Mouse (Mus musculus) neural tube, embryonic 11.5 days (tissue): ENCODE measurements around the gene AC141477.1. TPM values are rescaled to one million over a fixed set of nuclear protein-coding genes. Genes with fewer than 3 reads are reported as not detected.

Source experiments
- polyA plus RNA-seq: library from polyadenylated mRNA; unstranded; fragments of >200 nt; fragmentation: Nextera tagmentation; extraction: Ambion mirVana; gene quantifications from 2 replicates; pipeline ENCODE4 v1.2.1, GENCODE M21; 2014

Gene AC141477.1
- polyA plus RNA-seq, 1 experiment from 2014 or later = not detected

Other genes with a start within 250 kb of the AC141477.1 start
- 106 and 116 TPM in 2 replicates for gene Prmt2, start 202.6 kb downstream of the AC141477.1 start, polyA plus RNA-seq
- 0.22 and 0.36 TPM in 2 replicates for gene S100b, start 186.6 kb downstream of the AC141477.1 start, polyA plus RNA-seq
- 4.3 and 4.7 TPM in 2 replicates for gene Dip2a, start 95.2 kb downstream of the AC141477.1 start, polyA plus RNA-seq
- 15.6 and 16.9 TPM in 2 replicates for gene Pcnt, start 2.3 kb upstream of the AC141477.1 start, polyA plus RNA-seq
- gene 2610028H24Rik, start 8.6 kb upstream of the AC141477.1 start, polyA plus RNA-seq = not detected in 2 replicates
- gene Mcm3ap, start 28.5 kb upstream of the AC141477.1 start, polyA plus RNA-seq = 75.1 and 79.7 TPM in 2 replicates
- 5.6 and 5.9 TPM in 2 replicates for gene Ybey, start 28.7 kb upstream of the AC141477.1 start, polyA plus RNA-seq
- 47.9 and 60.9 TPM in 2 replicates for gene Lss, start 91.1 kb upstream of the AC141477.1 start, polyA plus RNA-seq
- not detected in 2 replicates for gene Spatc1l, start 121.8 kb upstream of the AC141477.1 start, polyA plus RNA-seq
- gene Ftcd, start 135.2 kb upstream of the AC141477.1 start, polyA plus RNA-seq = not detected in 2 replicates
- 10.3 and 11.6 TPM in 2 replicates for gene Col6a2, start 183.2 kb upstream of the AC141477.1 start, polyA plus RNA-seq